Mouse (Mus musculus): ENCODE results near the gene Gm44. TPM values are rescaled to one million over a fixed set of nuclear protein-coding genes. Genes with fewer than 3 reads are reported as not detected.

Gm44 gene
- not detected in 2 replicates for polyA plus RNA-seq (2021; fragmentation: Nextera tagmentation)
- long read RNA-seq, experiment 1 = 0 reads
- long read RNA-seq, experiment 2 = 0 reads

GRCm38 (mm10) chrX:90891842-90892241, at the start of gene Gm44:
Gm44 (plus strand) TSS chrX:90892142.

